Mouse (Mus musculus) left cerebral cortex, adult 9 months (tissue): ENCODE measurements around the gene Mnat1.
"Not testable (repeated sequence)": the region's sequence is repeated elsewhere in the genome, so short reads cannot be mapped to it uniquely, and the experiment has no call there.

Experiments used
- DNase-seq, 2 experiments: peaks; one replicate each; pipeline ENCODE4 v3.0.0; 2022; ENCODE audit warnings: low spot score in 2 of 2

Gene Mnat1

GRCm38 (mm10) chr12:73147236-73147635 is 23.7 kb downstream of the Mnat1 start:
- no peak for DNase-seq

GRCm38 (mm10) chr12:73151038-73151437 is 27.5 kb downstream of the Mnat1 start:
- DNase-seq = not testable (repeated sequence)

DNA sequence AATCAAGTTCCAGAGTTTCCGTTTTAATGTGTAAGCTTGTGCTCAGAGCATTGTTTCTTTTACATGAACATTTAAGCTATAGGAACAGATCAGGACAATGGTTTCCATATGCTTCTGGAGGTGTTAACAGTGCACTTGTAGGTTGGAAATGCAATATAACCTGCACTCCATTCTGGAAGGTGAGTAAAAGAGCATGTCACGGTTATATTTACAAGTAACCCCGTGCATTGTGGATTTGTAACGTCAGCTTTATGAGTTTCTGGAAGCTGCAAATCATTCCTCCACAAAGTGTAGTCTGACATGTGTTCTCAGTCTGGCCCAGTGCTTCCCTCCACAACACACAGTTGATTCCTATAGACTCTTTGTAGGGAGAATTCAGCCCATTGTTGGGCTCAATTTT is 30.6 kb downstream of the Mnat1 start:
- DNase-seq = no peak

DNA sequence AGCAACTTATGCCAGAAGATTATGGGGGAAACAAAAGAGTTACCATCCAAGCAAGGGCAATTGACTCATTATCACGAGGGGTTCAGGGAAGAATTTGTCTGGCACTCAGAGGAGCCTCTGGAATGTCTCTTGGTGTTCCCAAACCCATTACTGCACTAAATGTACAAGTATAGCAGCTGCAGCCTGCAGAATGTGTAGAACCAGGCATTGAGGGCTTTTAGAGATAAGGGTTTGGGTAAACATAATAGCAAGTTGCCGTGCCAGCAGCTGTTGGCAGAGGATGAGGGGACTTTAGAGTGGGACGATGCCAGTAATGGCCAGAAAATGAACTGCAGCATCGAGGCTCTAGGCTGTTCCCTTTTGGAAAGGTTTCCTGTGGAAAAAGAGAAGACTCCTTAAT is 36.8 kb downstream of the Mnat1 start:
- DNase-seq = no peak

GRCm38 (mm10) chr12:73162408-73163181 is 39.1 kb downstream of the Mnat1 start:
- DNase-seq = no peak

GRCm38 (mm10) chr12:73170794-73171193 is 47.3 kb downstream of the Mnat1 start:
- no peak for DNase-seq

DNA sequence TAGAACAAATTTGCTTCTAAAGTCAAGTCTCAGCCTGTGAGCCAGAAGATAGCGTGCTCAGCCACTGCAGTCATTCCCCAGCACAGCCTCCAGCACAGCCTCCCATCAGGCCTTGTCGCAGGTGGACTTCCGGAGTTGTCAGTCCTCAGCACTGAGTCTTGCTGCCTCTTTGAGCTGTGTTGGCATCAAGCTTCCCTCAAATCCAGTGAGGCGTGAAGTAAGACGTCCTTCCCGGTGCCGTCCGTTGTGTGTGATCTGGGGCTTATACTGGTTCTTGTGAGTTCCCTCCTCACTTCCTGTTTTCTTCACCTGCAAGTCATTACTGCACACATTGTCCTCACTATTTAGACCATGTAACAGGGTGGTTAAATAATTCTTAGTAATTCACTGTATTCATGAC is 60.4 kb downstream of the Mnat1 start:
- DNase-seq = no peak

DNA sequence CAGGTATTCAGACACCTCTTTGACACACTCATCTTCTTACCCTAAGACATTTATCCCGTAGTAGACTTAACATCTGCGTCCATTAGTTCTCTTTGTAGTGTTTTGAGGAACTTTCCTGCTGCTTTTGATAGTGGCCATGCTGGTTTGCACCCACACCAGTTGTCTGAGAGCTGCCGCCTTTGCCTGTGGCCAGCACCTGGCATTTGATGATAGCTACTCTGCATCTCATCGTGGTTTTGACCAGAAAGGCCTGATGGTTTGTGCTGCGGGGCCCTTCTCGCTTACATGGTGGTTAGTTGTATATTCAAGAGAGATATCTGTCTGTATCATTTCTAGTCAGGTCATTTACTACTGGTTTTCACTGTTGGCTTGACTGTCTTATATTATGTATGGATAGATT is 73.8 kb downstream of the Mnat1 start:
- no peak for DNase-seq

DNA sequence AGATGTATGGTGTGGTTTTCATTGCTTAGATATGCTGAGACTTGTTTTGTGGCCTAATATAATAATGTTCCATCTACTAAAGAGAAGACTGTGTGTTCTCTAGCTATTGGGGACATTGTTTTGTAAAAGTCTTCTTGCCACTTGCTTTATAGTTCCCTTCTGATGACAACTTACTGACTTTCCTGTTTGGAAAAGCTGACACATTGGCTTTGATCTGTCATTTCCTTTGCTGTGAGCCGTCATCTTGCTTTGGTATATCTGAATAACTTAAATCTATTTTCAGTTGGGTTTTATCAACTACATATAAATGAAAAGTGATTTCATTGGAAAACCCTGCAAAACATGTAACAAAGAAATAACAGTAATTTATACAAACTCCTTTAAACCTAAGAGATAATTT is 74.9 kb downstream of the Mnat1 start:
- no peak for DNase-seq

DNA sequence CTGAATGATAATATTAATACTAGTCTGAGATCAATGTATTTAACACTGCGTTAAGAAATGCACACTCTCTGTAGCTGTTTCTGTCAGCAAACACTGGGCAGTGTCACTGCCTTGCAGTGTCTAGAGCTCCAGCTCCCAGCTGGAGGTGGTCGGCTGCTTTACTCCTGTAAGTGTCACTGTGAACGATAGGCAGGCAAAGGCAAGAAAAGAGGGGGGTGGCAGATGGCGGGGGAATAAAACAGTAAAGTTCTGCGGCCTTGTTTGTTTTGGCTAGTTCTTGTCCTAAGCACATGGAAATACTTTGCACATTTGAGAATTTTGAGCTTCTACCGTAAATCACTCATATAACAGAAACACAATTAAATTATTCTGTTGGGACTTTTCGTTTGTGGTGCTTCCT is 75.9 kb downstream of the Mnat1 start:
- DNase-seq = no peak

DNA sequence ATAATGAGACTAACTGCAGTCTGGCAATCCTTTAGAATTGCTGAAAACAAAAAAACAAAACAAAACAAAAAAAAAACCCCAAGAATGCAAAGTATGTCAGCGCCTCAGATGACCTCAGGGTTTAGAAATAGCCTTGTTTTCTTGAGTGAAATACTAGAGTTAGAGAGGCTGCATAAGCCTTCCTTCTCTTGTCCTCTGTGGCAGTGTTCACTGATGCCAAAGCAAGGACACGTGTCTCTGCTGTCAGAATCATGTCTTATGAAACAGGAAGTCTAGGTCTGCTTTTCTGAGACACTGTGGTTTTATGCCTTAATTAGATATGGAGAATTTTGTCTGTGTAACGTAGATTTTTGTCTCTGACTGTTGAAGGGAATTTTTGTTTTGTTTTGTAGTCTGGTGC is 78.1 kb downstream of the Mnat1 start:
- DNase-seq = no peak

GRCm38 (mm10) chr12:73205710-73206649 is 82.5 kb downstream of the Mnat1 start:
- DNase-seq = no peak

DNA sequence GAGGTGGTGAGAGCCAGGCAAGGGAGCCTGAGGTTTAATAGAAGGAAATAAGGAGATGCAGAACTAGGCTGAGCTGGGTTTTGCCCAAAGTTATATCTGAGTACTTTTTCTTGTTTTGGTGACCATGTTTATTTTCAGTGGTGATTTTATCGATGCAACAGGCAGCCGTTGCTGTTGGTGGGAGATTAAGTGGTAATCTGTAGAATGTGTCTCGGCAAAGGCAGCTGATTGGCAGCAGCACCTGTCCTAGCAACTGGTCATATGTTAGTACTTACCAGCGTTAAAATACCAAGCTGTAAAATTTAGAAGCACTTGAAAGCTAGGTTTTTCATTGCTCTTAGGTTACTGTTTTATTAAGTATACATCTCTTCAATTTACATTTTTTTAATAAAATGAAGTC is 83.5 kb downstream of the Mnat1 start:
- DNase-seq = no peak

- no peak for DNase-seq
Observed at GRCm38 (mm10) chr12:73207461-73207860, 83.9 kb downstream of the Mnat1 start.

DNA sequence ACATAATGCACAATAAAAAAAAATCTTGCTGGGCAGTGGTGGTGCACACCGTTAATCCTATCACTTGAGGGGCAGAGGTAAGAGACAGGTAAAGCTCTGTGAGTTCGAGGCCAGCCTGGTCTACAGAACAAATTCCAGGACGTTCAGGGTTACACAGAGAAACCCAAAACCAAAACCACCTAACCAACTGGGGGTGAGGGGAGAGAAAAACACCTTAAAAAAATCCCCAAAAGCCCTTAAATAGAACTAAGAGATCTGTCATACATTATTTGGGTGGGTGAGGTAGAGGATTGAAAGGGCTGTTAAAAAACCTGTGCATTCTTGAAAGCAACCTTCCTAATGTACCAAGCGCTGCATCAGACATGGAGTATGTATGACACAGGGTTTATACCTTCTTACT is 85.0 kb downstream of the Mnat1 start:
- no peak for DNase-seq

DNA sequence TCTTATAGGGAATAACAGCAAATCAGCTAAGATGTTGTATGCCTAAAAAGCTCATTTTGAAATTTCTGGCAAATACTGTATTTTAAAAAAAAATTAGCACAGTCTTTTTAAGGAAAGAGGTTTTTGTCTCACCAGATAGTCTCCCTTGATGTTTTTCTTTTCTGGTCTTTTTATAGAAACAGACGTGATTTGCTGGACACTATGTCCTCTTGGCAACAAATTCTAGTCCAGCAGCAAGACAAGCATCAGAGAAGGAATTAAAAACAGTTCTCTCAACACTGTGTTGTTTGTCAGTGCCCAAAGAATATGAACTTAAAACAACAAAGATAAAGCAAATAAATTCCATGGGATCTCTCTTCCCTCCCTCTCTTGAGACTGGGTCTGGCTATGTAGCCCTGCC is 85.6 kb downstream of the Mnat1 start:
- no peak for DNase-seq

GRCm38 (mm10) chr12:73210454-73210853 is 86.9 kb downstream of the Mnat1 start:
- no peak for DNase-seq

- no peak for DNase-seq
Observed at GRCm38 (mm10) chr12:73215773-73216172, 92.3 kb downstream of the Mnat1 start.

- DNase-seq = no peak
Observed at GRCm38 (mm10) chr12:73218632-73219031, 95.1 kb downstream of the Mnat1 start.

DNA sequence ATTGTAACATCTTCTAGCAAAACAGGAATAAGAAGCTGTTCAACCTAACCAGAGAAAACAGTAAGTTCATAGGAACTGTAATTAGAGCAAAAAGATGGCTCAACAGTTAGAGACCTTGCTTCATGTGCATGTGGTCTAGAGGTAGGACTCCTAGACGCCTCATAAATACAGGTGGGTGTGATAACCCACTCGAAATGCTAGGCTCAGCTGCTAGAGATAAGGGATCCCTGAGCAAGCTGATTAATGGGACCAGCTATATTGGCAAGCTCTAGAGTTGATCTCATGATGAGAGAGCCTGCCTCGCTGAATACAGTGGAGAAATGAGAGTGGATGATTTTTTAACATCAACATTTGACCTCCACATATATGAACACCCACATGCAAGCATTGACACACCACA is 97.7 kb downstream of the Mnat1 start:
- DNase-seq = no peak

- no peak for DNase-seq
Observed at GRCm38 (mm10) chr12:73223872-73224271, 100.4 kb downstream of the Mnat1 start.

DNA sequence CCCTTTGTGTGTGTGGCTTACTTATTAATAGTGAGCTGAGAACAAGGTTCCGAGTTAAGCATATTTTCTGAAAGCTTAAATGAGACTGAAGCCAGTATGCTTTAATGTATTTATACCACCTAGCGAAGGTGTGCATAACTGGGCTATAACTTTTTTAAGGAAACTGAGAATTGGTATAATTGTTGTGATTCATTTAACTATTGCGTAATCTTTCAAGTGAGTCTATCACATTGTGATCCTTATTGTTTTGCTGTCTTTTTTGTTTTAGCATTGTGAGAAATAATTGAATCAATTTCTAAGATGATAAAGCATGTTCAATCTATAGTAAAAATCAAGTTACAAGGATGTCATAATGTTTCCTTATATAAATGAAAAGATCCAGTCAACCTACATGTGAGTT is 104.9 kb downstream of the Mnat1 start:
- no peak for DNase-seq

DNA sequence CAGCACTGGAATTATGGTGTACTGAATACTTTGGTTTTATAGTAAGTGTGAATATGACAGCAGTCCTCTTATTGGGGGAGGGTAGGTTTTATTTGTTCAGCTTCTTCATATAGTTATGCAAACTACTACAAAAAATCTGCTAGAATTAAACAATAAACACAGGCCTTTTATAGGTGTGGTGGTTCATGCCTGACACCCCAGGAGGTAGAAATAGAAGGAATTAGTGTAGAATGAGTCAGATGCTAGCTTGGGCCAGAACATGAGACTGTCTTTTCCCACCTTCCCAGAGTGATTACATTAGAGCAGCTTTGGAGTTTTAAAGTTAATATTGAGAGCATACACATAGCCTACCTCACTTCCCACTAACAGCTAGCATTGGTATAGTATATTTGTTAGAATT is 106.7 kb downstream of the Mnat1 start:
- DNase-seq = no peak
